Mouse (Mus musculus): ENCODE measurements around the gene Nckap1l. TPM values are rescaled to one million over a fixed set of nuclear protein-coding genes. Genes with fewer than 3 reads are reported as not detected.

Nckap1l gene
- total and polyA plus RNA-seq, 2 experiments: 2.2 to 6.2 TPM

DNA sequence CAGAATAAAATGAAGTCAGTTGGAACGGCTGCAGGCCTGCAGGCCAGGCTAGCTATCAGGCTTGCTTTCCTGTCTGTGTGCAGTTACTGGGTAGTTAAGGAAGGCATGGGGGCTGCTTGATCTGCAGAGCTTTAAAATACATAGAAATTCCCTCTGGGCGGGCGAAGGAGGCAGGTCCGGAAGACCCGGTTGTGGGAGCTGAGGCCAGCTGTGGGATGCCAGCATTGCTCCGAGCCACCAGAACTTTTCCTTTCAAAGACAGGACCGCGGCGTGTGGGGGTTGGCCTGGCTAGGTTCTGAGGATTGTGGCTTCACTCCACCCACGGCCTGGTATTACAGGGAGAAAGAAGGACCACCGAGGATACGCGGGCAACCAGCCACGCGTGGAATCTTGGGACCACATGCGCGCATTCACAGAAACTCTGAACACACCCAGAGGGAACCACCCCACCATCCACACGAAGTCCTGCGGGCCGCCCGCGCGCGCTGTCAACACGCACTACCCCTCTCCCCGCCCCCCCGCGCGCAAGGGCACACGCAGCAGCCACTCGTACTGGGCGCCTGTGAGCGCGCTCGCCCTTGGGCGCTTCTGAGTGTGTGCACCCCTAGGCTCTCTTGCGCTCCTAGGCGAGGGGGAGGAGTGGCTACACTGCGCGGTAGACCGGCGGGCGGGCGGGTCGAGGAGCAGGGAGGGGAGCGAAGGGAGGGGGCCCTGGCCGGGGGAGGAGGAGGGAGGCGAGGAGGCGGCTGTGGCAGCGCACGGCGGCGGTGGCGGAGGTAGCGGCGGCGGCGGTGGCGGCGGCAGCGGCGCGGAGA lies 49.0 kb downstream of the Nckap1l start, which contains the start of gene Pde1b:
Pde1b (plus strand) TSS at position 600 of the 816 bp plus-strand sequence.
- Histone ChIP-seq H3K9ac (ENCODE audit: low read depth, low read length) (no peak within 1 kb of the TSS), H3K27ac (replicated peaks; ENCODE audit: insufficient read depth, low read depth, low read length) (no peak within 1 kb of the TSS), H3K27me3 (ENCODE audit: control insufficient read depth, insufficient read depth, low read length) (peaks cover 4% of the 10 kb centered on the region; the same call in 1 of the 2 replicates), H3K79me2 (ENCODE audit: control insufficient read depth, insufficient read depth, low read length) (no peaks in the 10 kb centered on the region), H3K36me3 (ENCODE audit: control insufficient read depth, insufficient read depth, low read length) (no peaks in the 10 kb centered on the region), H3K4me1 (ENCODE audit: control insufficient read depth, insufficient read depth, low read length) (no peaks in the 10 kb centered on the region), H3K4me3 (ENCODE audit: insufficient read depth, low read depth, low read length) (no peak within 1 kb of the TSS)
- WGBS: 6% methylated on average over 49 of the region's 63 CpGs
- no peak for DNase-seq (ENCODE audit: extremely low read depth, low read depth, low spot score)
- TF ChIP-seq POLR2A (IDR thresholded peaks at IDR 0.05; ENCODE audit: extremely low read depth, insufficient read depth, low read length): no peak
- TF ChIP-seq CTCF (IDR thresholded peaks at IDR 0.05; ENCODE audit: low read depth, low read length): no peak

DNA sequence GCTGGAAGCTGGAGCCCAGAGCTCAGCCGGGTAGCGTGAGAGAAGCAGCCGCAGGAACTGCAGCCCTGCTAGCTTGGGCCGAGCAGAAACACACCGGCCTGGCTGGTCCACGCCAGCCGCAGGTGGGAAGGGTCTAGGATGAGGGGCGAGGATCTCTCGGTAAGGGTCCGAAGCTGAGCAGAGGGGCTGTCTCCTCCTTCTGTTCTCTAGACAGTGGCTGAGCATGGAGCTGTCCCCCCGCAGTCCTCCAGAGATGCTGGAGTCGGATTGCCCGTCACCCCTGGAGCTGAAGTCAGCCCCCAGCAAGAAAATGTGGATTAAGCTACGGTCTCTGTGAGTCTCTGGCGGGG lies 49.6 kb downstream of the Nckap1l start:
- Histone ChIP-seq H3K27ac (replicated peaks; ENCODE audit: insufficient read depth, low read depth, low read length) (no peak overlapping the region), H3K9ac (ENCODE audit: low read depth, low read length) (no peak overlapping the region), H3K79me2 (ENCODE audit: control insufficient read depth, insufficient read depth, low read length) (no peaks in the 10 kb centered on the region), H3K4me1 (ENCODE audit: control insufficient read depth, insufficient read depth, low read length) (no peaks in the 10 kb centered on the region), H3K36me3 (ENCODE audit: control insufficient read depth, insufficient read depth, low read length) (no peaks in the 10 kb centered on the region), H3K27me3 (ENCODE audit: control insufficient read depth, insufficient read depth, low read length) (peaks cover 4% of the 10 kb centered on the region; the same call in 1 of the 2 replicates), H3K4me3 (ENCODE audit: insufficient read depth, low read depth, low read length) (no peak overlapping the region)
- WGBS: 10% methylated on average over 15 of the region's 15 CpGs
- DNase-seq (ENCODE audit: extremely low read depth, low read depth, low spot score): no peak
- TF ChIP-seq POLR2A (IDR thresholded peaks at IDR 0.05; ENCODE audit: extremely low read depth, insufficient read depth, low read length): no peak

DNA sequence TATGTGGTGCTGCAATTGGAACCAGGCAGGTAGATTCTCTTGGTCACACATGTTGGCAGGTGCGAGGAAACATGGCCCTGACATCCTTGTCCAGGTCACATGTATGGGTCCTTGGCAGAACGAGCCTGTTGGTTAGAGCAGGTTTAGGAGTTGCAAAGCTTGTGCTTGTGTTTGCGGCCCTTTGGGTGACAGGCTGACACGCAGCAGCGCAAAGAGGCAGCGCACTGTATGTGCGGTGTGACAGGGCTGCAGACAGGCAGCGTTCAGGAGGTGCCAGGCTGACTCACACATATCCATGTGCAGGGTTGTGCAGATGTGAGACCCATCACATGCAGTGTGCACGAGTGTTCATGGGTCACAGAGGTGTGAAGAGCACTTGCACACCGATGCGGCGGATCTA lies 50.1 kb downstream of the Nckap1l start:
- Histone ChIP-seq H3K27ac (replicated peaks; ENCODE audit: insufficient read depth, low read depth, low read length) (no peak overlapping the region), H3K79me2 (ENCODE audit: control insufficient read depth, insufficient read depth, low read length) (no peaks in the 10 kb centered on the region), H3K27me3 (ENCODE audit: control insufficient read depth, insufficient read depth, low read length) (peaks cover 4% of the 10 kb centered on the region; the same call in 1 of the 2 replicates), H3K4me3 (ENCODE audit: insufficient read depth, low read depth, low read length) (no peak overlapping the region), H3K36me3 (ENCODE audit: control insufficient read depth, insufficient read depth, low read length) (no peaks in the 10 kb centered on the region), H3K4me1 (ENCODE audit: control insufficient read depth, insufficient read depth, low read length) (no peaks in the 10 kb centered on the region), H3K9ac (ENCODE audit: low read depth, low read length) (no peak overlapping the region)
- TF ChIP-seq CTCF (IDR thresholded peaks at IDR 0.05; ENCODE audit: low read depth, low read length): no peak
- TF ChIP-seq POLR2A (IDR thresholded peaks at IDR 0.05; ENCODE audit: extremely low read depth, insufficient read depth, low read length): no peak
- DNase-seq (ENCODE audit: extremely low read depth, low read depth, low spot score): no peak
- WGBS: 38% methylated on average over 12 of the region's 12 CpGs

- no peak overlapping the region for H3K4me3 ChIP-seq (ENCODE audit: insufficient read depth, low read depth, low read length)
- TF ChIP-seq CTCF (IDR thresholded peaks at IDR 0.05; ENCODE audit: low read depth, low read length) (no peak), POLR2A (IDR thresholded peaks at IDR 0.05; ENCODE audit: extremely low read depth, insufficient read depth, low read length) (no peak)
- peaks cover 4% of the 10 kb centered on the region; the same call in 1 of the 2 replicates for H3K4me1 ChIP-seq (ENCODE audit: control insufficient read depth, insufficient read depth, low read length)
- H3K27me3 ChIP-seq (ENCODE audit: control insufficient read depth, insufficient read depth, low read length): no peaks in the 10 kb centered on the region
- no peak for DNase-seq (ENCODE audit: extremely low read depth, low read depth, low spot score)
- H3K27ac ChIP-seq (replicated peaks; ENCODE audit: insufficient read depth, low read depth, low read length): no peak overlapping the region
- H3K79me2 ChIP-seq (ENCODE audit: control insufficient read depth, insufficient read depth, low read length): no peaks in the 10 kb centered on the region
- 56% methylated on average over 3 of the region's 3 CpGs for WGBS
- no peaks in the 10 kb centered on the region for H3K36me3 ChIP-seq (ENCODE audit: control insufficient read depth, insufficient read depth, low read length)
- H3K9ac ChIP-seq (ENCODE audit: low read depth, low read length): no peak overlapping the region
Observed at GRCm38 (mm10) chr15:103509317-103509716, 55.7 kb downstream of the Nckap1l start.

GRCm38 (mm10) chr15:103511652-103512051 lies 58.1 kb downstream of the Nckap1l start:
- Histone ChIP-seq H3K27me3 (ENCODE audit: control insufficient read depth, insufficient read depth, low read length) (no peaks in the 10 kb centered on the region), H3K4me3 (ENCODE audit: insufficient read depth, low read depth, low read length) (no peak overlapping the region), H3K79me2 (ENCODE audit: control insufficient read depth, insufficient read depth, low read length) (no peaks in the 10 kb centered on the region), H3K36me3 (ENCODE audit: control insufficient read depth, insufficient read depth, low read length) (no peaks in the 10 kb centered on the region), H3K9ac (ENCODE audit: low read depth, low read length) (no peak overlapping the region), H3K27ac (replicated peaks; ENCODE audit: insufficient read depth, low read depth, low read length) (no peak overlapping the region), H3K4me1 (ENCODE audit: control insufficient read depth, insufficient read depth, low read length) (peaks cover 4% of the 10 kb centered on the region; the same call in 1 of the 2 replicates)
- TF ChIP-seq POLR2A (IDR thresholded peaks at IDR 0.05; ENCODE audit: extremely low read depth, insufficient read depth, low read length): no peak
- no peak for TF ChIP-seq CTCF (IDR thresholded peaks at IDR 0.05; ENCODE audit: low read depth, low read length)
- no peak for DNase-seq (ENCODE audit: extremely low read depth, low read depth, low spot score)
- 48% methylated on average over 1 of the region's 1 CpGs for WGBS

DNA sequence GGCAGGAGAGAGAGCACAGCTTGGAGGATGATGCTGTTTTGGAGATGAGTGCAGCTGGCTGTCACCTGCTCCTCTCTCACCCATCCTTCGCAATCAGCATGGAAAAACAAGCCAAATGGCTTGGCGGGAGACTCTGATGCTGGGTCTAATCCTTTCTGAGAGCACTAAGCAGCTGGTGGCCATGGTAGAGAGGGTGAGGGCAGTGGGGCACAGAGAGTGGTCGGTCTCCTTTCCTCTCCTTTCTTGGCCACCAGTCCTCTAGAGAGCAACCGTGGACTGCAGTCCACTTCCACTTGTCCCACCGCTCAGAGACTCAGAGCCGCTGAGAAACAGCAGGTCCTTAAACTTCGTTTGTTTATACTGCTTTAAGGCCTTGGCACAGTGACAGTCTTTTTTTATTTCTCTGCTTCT lies 60.0 kb downstream of the Nckap1l start:
- TF ChIP-seq CTCF (IDR thresholded peaks at IDR 0.05; ENCODE audit: low read depth, low read length) (no peak), POLR2A (IDR thresholded peaks at IDR 0.05; ENCODE audit: extremely low read depth, insufficient read depth, low read length) (no peak)
- Histone ChIP-seq H3K4me1 (ENCODE audit: control insufficient read depth, insufficient read depth, low read length) (peaks cover 4% of the 10 kb centered on the region; the same call in 1 of the 2 replicates), H3K27ac (replicated peaks; ENCODE audit: insufficient read depth, low read depth, low read length) (no peak overlapping the region), H3K27me3 (ENCODE audit: control insufficient read depth, insufficient read depth, low read length) (no peaks in the 10 kb centered on the region), H3K79me2 (ENCODE audit: control insufficient read depth, insufficient read depth, low read length) (no peaks in the 10 kb centered on the region), H3K9ac (ENCODE audit: low read depth, low read length) (no peak overlapping the region), H3K36me3 (ENCODE audit: control insufficient read depth, insufficient read depth, low read length) (no peaks in the 10 kb centered on the region), H3K4me3 (ENCODE audit: insufficient read depth, low read depth, low read length) (no peak overlapping the region)
- WGBS: 11% methylated on average over 7 of the region's 7 CpGs
- peak; percentile 9 for DNase-seq (ENCODE audit: extremely low read depth, low read depth, low spot score)

All from liver, adult 2 months (tissue).